Mouse (Mus musculus): ENCODE data around the gene Gm28038. TPM values are rescaled to one million over a fixed set of nuclear protein-coding genes. Genes with fewer than 3 reads are reported as not detected.

Gene Gm28038
- polyA plus RNA-seq, 1 experiment from 2014 or later: not detected

- no peak for TF ChIP-seq CTCF (IDR thresholded peaks at IDR 0.05)
- DNase-seq (ENCODE audit: low read depth, low spot score) (no peak), ATAC-seq (no peak)
- no peaks in the 10 kb centered on the region for H3K27me3 ChIP-seq
- ChIA-PET POLR2A (interaction anchor here (0.6 to 1.9 kb wide), 3 partner anchors 10 to 100 kb away, joined by 3 to 7 read pairs (median 3); partner anchors contain the start of gene Phyhd1), CTCF (interaction anchor here (0.8 to 0.9 kb wide), 2 partner anchors 15 to 17 kb away, joined by 3 to 4 read pairs; partner anchors contain the start of gene Gm28035)
- in situ Hi-C loops (cut with MboI; ENCODE audit: low pct_unique_long_range_greater_than_20kb): no loop called here
Measured at GRCm38 (mm10) chr2:30256616-30257350, 24.1 kb upstream of the Gm28038 start.

DNA sequence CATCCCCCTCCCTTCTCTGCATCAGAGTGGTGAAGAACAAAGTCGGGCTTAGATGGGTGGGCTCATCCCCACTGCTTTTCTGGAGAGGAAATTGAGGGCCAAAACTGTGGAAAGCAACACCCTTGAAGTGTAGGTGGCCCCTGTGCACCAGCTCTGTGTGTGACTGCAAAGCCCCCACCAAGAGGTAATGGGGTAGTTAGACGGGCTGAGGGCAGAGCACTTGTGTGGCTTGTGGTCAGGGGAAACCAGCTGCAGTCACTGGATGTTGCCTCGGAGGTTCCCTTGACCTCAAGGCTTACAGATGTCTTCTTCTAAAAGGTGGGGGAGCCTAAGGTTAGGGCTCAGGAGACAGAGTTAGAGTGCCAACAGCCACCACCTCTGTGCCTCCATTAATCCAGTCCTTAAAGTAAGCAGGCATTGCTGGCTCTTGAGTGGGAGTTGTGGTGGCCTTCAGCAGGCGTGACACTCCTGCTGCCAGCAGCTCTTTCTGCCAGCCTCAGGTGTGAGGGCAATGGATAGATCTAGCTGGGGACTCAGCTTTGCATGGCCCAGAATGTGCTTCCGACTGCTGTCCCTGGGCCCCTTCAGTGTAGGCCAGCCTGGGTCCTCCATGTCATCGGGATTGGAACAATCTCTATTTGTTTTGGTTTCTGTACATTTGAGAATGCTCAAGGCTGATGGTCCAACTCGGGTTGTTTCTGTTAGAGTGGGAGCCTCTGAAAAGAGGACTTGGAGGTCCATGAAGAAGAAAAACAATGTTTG lies 23.0 kb upstream of the Gm28038 start:
- in situ Hi-C loops (cut with MboI; ENCODE audit: low pct_unique_long_range_greater_than_20kb): no loop called here
- ChIA-PET CTCF (no interaction called here), POLR2A (interaction anchor here (1.9 kb wide), 1 partner anchor 9 kb away, joined by 7 read pairs; the partner anchor contains the start of gene Phyhd1)
- ATAC-seq (no peak), DNase-seq (ENCODE audit: low read depth, low spot score) (no peak)
- no peak for TF ChIP-seq CTCF (IDR thresholded peaks at IDR 0.05)
- H3K27me3 ChIP-seq: no peaks in the 10 kb centered on the region

DNA sequence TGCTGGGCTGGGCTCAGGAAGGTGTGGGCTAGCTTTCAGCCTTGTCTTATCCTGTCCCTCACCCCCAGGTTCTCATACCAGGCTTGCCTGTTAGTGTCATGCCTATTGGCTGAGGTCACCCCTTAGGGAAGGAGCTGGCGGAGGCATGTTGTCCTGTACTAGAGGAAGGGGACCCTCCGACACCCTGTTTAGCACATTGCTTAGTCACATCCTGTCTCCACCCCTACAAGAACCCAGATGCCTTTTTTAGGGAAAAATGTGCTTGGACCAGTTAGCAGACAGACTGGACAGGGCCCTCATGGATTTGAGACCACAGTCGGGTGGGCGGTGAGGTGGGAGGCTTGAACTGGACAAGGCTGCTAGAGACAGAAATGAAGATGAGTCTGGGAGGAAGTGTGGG lies 22.2 kb upstream of the Gm28038 start:
- DNase-seq (ENCODE audit: low read depth, low spot score) (no peak), ATAC-seq (no peak)
- CTCF ChIA-PET: no interaction called here

DNA sequence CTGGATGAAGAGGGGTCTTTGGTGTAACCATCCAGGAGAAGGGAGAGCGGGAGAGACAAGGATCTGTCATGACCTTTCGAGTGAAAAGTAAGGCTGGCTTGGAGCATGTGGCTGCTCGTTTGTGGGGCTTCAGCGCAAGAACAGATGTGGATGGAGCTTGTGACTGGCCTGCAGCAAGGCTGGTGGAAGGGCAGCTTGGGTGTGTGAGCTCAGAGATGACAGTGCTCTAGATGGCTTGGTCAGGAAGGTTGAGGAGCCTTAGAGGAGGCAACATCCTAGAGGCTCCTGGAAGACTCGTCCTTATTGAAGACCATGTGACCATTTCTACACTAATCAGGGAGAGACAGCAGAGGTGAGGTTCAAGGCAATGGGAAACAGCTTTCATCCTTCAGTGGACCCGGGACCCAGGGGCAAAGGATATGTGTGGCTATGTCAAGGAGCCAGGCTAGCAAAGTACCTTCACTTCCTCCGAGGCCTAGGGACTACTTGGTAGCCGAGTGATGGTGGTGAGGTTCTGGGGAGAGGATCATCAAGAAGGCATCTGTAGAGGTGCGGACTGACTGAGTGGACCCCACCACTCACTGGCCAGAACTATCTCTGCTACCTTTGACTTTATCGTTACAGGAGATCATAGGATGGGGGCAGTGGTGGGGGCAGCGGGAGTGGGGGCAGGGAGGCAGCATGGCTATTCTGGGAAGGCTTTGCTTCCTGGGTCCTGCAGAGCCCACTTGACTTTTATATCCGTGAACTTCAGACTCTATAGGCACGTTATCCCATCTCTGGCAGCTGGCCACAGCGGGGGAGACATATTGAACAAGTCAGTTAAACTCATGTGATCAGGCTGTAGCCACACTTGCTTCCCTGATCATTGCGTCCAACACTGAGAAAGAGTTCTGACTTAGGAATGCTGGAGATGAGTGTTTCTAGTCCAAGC lies 21.4 kb upstream of the Gm28038 start:
- H3K27me3 ChIP-seq: no peaks in the 10 kb centered on the region
- ChIA-PET CTCF (no interaction called here), POLR2A (no interaction called here)
- ATAC-seq: no peak
- DNase-seq (ENCODE audit: low read depth, low spot score): no peak
- TF ChIP-seq CTCF (IDR thresholded peaks at IDR 0.05): no peak
- in situ Hi-C loops (cut with MboI; ENCODE audit: low pct_unique_long_range_greater_than_20kb): loop anchor here (10.0 kb wide), 1 partner anchor 85 kb away; the partner anchor contains the start of genes Endog and Spout1

More for the DNA sequence above, 22.2 kb upstream of the Gm28038 start:
- no peaks in the 10 kb centered on the region for H3K27me3 ChIP-seq
- POLR2A ChIA-PET: no interaction called here
- in situ Hi-C loops (cut with MboI; ENCODE audit: low pct_unique_long_range_greater_than_20kb): no loop called here
- TF ChIP-seq CTCF (IDR thresholded peaks at IDR 0.05): no peak

DNA sequence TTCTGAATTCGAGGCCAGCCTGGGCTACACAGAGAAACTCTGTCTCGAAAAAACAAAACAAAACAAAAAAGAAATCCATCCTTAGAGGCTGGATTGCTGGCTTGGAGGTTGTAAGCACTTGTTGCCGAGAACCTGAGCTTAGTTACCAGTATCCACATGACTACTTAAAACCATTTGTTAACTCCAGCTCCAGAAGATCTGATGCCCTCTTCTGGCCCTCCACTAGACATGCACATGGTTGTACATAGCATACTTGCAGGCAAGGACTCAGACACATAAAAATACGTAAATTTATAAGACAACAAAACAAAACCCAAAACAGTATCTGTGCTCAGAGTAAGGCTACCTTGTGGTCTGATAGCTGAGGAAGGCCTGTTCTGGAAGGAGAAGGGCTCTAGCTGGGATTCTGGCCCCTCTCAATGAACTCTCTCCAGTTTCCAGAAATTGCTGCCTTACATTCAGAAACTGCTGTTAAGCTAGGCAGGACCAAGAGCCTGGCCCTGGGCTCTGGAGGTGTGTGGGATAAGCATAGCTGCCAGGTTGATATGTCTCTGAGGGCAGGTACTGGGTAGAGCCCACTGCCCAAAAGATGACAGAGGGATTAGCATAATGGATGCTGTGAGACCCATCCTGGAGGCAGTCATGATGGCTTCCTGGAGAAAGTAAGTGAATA lies 19.6 kb upstream of the Gm28038 start:
- in situ Hi-C loops (cut with MboI; ENCODE audit: low pct_unique_long_range_greater_than_20kb): loop anchor here (10.0 kb wide), 1 partner anchor 86 kb away; the partner anchor contains the start of genes Endog and Spout1
- ATAC-seq: no peak
- TF ChIP-seq CTCF (IDR thresholded peaks at IDR 0.05): no peak
- ChIA-PET CTCF (interaction anchor here (0.7 to 1.2 kb wide), 2 partner anchors 20 to 22 kb away, joined by 3 to 4 read pairs; no protein-coding TSS in a partner anchor), POLR2A (interaction anchor here (1.3 kb wide), 1 partner anchor 24 kb away, joined by 3 read pairs; the partner anchor contains the start of gene Lrrc8a)
- no peaks in the 10 kb centered on the region for H3K27me3 ChIP-seq
- DNase-seq (ENCODE audit: low read depth, low spot score): no peak

GRCm38 (mm10) chr2:30261921-30262839 lies 18.7 kb upstream of the Gm28038 start:
- ChIA-PET CTCF (interaction anchor here (0.7 to 1.2 kb wide), 2 partner anchors 21 to 23 kb away, joined by 3 to 4 read pairs; no protein-coding TSS in a partner anchor), POLR2A (interaction anchor here (1.3 kb wide), 1 partner anchor 25 kb away, joined by 3 read pairs; the partner anchor contains the start of gene Lrrc8a)
- no peak for ATAC-seq

DNA sequence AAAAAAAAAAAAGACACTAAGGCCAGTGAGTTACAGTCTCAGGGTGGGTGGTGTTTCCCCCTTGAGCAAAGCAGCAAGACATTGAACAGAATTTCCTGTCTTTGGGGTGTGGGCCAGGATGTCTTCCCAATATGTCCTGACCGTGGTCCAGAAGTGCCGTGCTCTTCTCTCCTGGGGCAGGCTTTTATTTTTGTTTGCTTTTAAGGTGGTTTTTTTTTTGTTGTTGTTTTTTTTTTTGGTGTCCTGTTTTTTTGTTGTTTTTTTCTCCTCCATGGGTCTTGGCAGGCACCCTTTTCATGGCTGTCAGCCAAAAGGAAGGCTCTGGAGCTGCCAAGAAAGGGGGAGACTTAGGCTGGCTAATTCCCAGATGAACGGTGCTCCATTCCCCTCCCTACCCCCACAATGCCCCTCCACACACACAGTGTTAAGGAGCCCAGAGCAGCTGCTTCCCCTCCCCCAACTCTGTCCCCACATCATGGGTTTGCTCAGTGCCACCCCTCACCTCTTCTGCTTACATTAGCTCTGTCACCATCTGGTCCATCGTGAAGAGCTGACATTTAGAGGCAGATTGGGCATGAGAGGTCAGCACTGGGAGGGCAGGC lies 17.9 kb upstream of the Gm28038 start:
- ChIA-PET CTCF (no interaction called here), POLR2A (interaction anchor here (0.9 kb wide), 1 partner anchor 26 kb away, joined by 4 read pairs; the partner anchor contains the start of gene Lrrc8a)
- DNase-seq (ENCODE audit: low read depth, low spot score): no peak
- in situ Hi-C loops (cut with MboI; ENCODE audit: low pct_unique_long_range_greater_than_20kb): loop anchor here (10.0 kb wide), 1 partner anchor 88 kb away; the partner anchor contains the start of genes Endog and Spout1
- no peak for TF ChIP-seq CTCF (IDR thresholded peaks at IDR 0.05)
- no peak for ATAC-seq
- no peaks in the 10 kb centered on the region for H3K27me3 ChIP-seq

More at GRCm38 (mm10) chr2:30261921-30262839, 18.7 kb upstream of the Gm28038 start:
- no peaks in the 10 kb centered on the region for H3K27me3 ChIP-seq
- no peak for DNase-seq (ENCODE audit: low read depth, low spot score)
- in situ Hi-C loops (cut with MboI; ENCODE audit: low pct_unique_long_range_greater_than_20kb): loop anchor here (10.0 kb wide), 1 partner anchor 87 kb away; the partner anchor contains the start of genes Endog and Spout1
- TF ChIP-seq CTCF (IDR thresholded peaks at IDR 0.05): no peak

- H3K27me3 ChIP-seq: no peaks in the 10 kb centered on the region
- ChIA-PET POLR2A (interaction anchor here (0.6 to 0.9 kb wide), 2 partner anchors 16 to 26 kb away, joined by 3 to 4 read pairs; partner anchors contain the start of gene Lrrc8a), CTCF (no interaction called here)
- no peak for DNase-seq (ENCODE audit: low read depth, low spot score)
- no peak for ATAC-seq
- in situ Hi-C loops (cut with MboI; ENCODE audit: low pct_unique_long_range_greater_than_20kb): loop anchor here (10.0 kb wide), 1 partner anchor 89 kb away; the partner anchor contains the start of genes Endog and Spout1
- no peak for TF ChIP-seq CTCF (IDR thresholded peaks at IDR 0.05)
Measured at GRCm38 (mm10) chr2:30263811-30264210, 17.0 kb upstream of the Gm28038 start.

Data from Patski (cell line).